In genomic region chr12:71640058-71640501, GRCm38 (mm10) we compare ENCODE assay signal across 11 mouse cellular contexts.
DNase-seq lines count a peak whose midpoint lies in the region; ATAC-seq lines count a peak whose summit lies in the region.
"Had no signal": no experiment of that assay in that cellular context is flagged by ENCODE, and none has a peak within 500 bp of the region (broad histone marks: within the 10 kb centered on the region; RNA-seq: fewer than 3 reads in every experiment).

No protein-coding gene starts in this region.

- H3K4me3 ChIP-seq in intestine, embryonic 15.5 days (replicated peaks): no peak overlapping the region
- no peak overlapping the region for H3K4me3 ChIP-seq in stomach, embryonic 16.5 days (replicated peaks; ENCODE audit: low read length)
- H3K4me3 ChIP-seq: embryonic facial prominence, embryonic 15.5 days; megakaryocyte, embryonic 14.5 days had no signal

- peaks cover 11% of the 10 kb centered on the region; the same call in 1 of the 2 replicates for H3K4me1 ChIP-seq in intestine, embryonic 15.5 days (replicated peaks)
- peaks cover 12% of the 10 kb centered on the region for H3K4me1 ChIP-seq in stomach, embryonic 16.5 days (ENCODE audit: control insufficient read depth, insufficient read depth, low read length)
- H3K4me1 ChIP-seq: megakaryocyte, embryonic 14.5 days had no signal

- intact Hi-C loops in gastrocnemius, postnatal 14 days (cut with DNase I; ENCODE audit: low total_unique reads): no loop called here

- no peak overlapping the region for H3K9ac ChIP-seq in intestine, embryonic 15.5 days
- H3K9ac ChIP-seq in stomach, embryonic 16.5 days (ENCODE audit: low read length): no peak overlapping the region
- H3K9ac ChIP-seq: embryonic facial prominence, embryonic 15.5 days had no signal

- 0 out of 2 replicates have a peak overlapping the region, but pooled peaks have one; percentile 9 for H3K27ac ChIP-seq in intestine, embryonic 15.5 days
- peak overlapping the region; percentile 11; the same call in 1 of the 2 replicates for H3K27ac ChIP-seq in stomach, embryonic 16.5 days (ENCODE audit: low read length)
- H3K27ac ChIP-seq: embryonic facial prominence, embryonic 15.5 days had no signal

- no peak overlapping the region for H3K4me2 ChIP-seq in intestine, embryonic 15.5 days (replicated peaks)
- no peak overlapping the region for H3K4me2 ChIP-seq in stomach, embryonic 16.5 days (ENCODE audit: low read depth, low read length)
- H3K4me2 ChIP-seq: embryonic facial prominence, embryonic 15.5 days had no signal

- H3K36me3 ChIP-seq in intestine, embryonic 15.5 days: no peaks in the 10 kb centered on the region
- H3K36me3 ChIP-seq in stomach, embryonic 16.5 days (ENCODE audit: control insufficient read depth, insufficient read depth, low read length): no peaks in the 10 kb centered on the region
- H3K36me3 ChIP-seq: embryonic facial prominence, embryonic 15.5 days had no signal

- DNase-seq in gastrocnemius, postnatal 14 days: peak; percentile 26
- DNase-seq in gastrocnemius, adult 18-20 months (ENCODE audit: low spot score): no peak
- peak; percentile 19 for DNase-seq in right cerebral cortex, postnatal 14 days
- DNase-seq in right cerebral cortex, postnatal 36 days (ENCODE audit: low spot score in 2 of 2): no peak
- DNase-seq in embryo, embryonic 9.5 days (ENCODE audit: extremely low spot score): no peak
- no peak for DNase-seq in cerebellum, postnatal 4 days (ENCODE audit: low spot score in 2 of 2)
- DNase-seq: thymus, adult 2 months had no signal

- H3K9me3 ChIP-seq in intestine, embryonic 15.5 days: no peaks in the 10 kb centered on the region
- no peaks in the 10 kb centered on the region for H3K9me3 ChIP-seq in stomach, embryonic 16.5 days (replicated peaks; ENCODE audit: control insufficient read depth, low read length)
- H3K9me3 ChIP-seq: embryonic facial prominence, embryonic 15.5 days had no signal

- ATAC-seq in intestine, embryonic 15.5 days: peak; percentile 31; the same call in 1 of the 2 replicates
- ATAC-seq in stomach, embryonic 16.5 days (ENCODE audit: insufficient read depth, low FRiP score): peak; percentile 69; the same call in 1 of the 2 replicates

- H3K27me3 ChIP-seq in intestine, embryonic 15.5 days (replicated peaks): no peaks in the 10 kb centered on the region
- H3K27me3 ChIP-seq in stomach, embryonic 16.5 days (ENCODE audit: control insufficient read depth, insufficient read depth, low read length): no peaks in the 10 kb centered on the region
- H3K27me3 ChIP-seq: embryonic facial prominence, embryonic 15.5 days; megakaryocyte, embryonic 14.5 days had no signal

- 33% methylated on average over 10 of the region's 10 CpGs for WGBS in intestine, embryonic 15.5 days
- 32% methylated on average over 10 of the region's 10 CpGs for WGBS in stomach, embryonic 16.5 days

Comparison
In these comparisons a context has a peak if more than half of its experiments do, and no peak if none do; other contexts are left out.
1. DNase-seq: peak in gastrocnemius, postnatal 14 days (single experiment) and right cerebral cortex, postnatal 14 days (single experiment); none in gastrocnemius, adult 18-20 months (single experiment), right cerebral cortex, postnatal 36 days (0 of 2), embryo, embryonic 9.5 days (single experiment) and cerebellum, postnatal 4 days (0 of 2).